Mouse (Mus musculus) ES-E14 (cell line): Measurements from ENCODE around the gene Zfp523. TPM values are rescaled to one million over a fixed set of nuclear protein-coding genes. Genes with fewer than 3 reads are reported as not detected.

Source experiments
- DNase-seq: peaks from one replicate; pipeline ENCODE4 v3.0.0-alpha.2; 2013; ENCODE audit warnings: low read depth, low spot score
- H3K27ac ChIP-seq: 2 replicates; pipeline ENCODE4 v1.5.1; 2012; ENCODE audit warnings: low read depth, mild to moderate bottlenecking, low read length, moderate library complexity, mixed read lengths; ENCODE audit not compliant: poor library complexity, insufficient read depth, severe bottlenecking
- H3K36me3 ChIP-seq: 2 replicates; pipeline ENCODE4 v1.6.1; 2012; ENCODE audit warnings: mild to moderate bottlenecking, low read length, moderate library complexity, mixed read lengths; ENCODE audit not compliant: control insufficient read depth, poor library complexity, insufficient read depth, severe bottlenecking
- H3K4me1 ChIP-seq, 2 experiments: fragments of 150-350 bp in 1 of 2; sonication (generic) in 1 of 2; 2 replicates each; pipeline ENCODE4 v1.6.1; 2012; ENCODE audit warnings: low read length in 2 of 2, mild to moderate bottlenecking in 1 of 2, mixed read lengths in 1 of 2; ENCODE audit not compliant: control insufficient read depth in 2 of 2, insufficient read depth in 2 of 2, poor library complexity in 1 of 2
- H3K4me3 ChIP-seq, 2 experiments: fragments of 150-350 bp in 1 of 2; sonication (generic) in 1 of 2; 2 replicates each; pipeline ENCODE4 v1.5.1; 2012; ENCODE audit warnings: low read length in 2 of 2, low read depth in 1 of 2, mild to moderate bottlenecking in 1 of 2, mixed read lengths in 1 of 2; ENCODE audit not compliant: insufficient read depth in 1 of 2, poor library complexity in 1 of 2, severe bottlenecking in 1 of 2
- H3K9ac ChIP-seq: 2 replicates; pipeline ENCODE4 v1.6.1; 2012; ENCODE audit warnings: low read depth, mild to moderate bottlenecking, low read length, mixed read lengths; ENCODE audit not compliant: poor library complexity, insufficient read depth, severe bottlenecking
- H3K9me3 ChIP-seq: fragments of 150-350 bp; sonication (generic); 2 replicates; pipeline ENCODE4 v1.6.1; 2012; ENCODE audit warnings: low read depth, mild to moderate bottlenecking, low read length; ENCODE audit not compliant: control insufficient read depth, insufficient read depth
- CHD2 ChIP-seq: IDR thresholded peaks from 2 replicates; pipeline ENCODE4 v1.6.1; 2014; ENCODE audit warnings: mild to moderate bottlenecking, low read depth, low read length, inconsistent platforms
- HCFC1 ChIP-seq: IDR thresholded peaks from 2 replicates; pipeline ENCODE4 v1.6.1; 2012; ENCODE audit warnings: low read length, inconsistent platforms, borderline replicate concordance; ENCODE audit not compliant: insufficient read depth
- MAFK ChIP-seq: IDR thresholded peaks from 2 replicates; pipeline ENCODE4 v1.6.1; 2014; ENCODE audit warnings: mild to moderate bottlenecking, low read depth, low read length, inconsistent platforms; ENCODE audit not compliant: insufficient read depth
- ZC3H11A ChIP-seq: IDR thresholded peaks from 2 replicates; pipeline ENCODE4 v1.6.1; 2012; ENCODE audit warnings: low read depth, mild to moderate bottlenecking, inconsistent platforms, low read length, borderline replicate concordance
- ZNF384 ChIP-seq: IDR thresholded peaks from 2 replicates; pipeline ENCODE4 v1.6.1; 2012; ENCODE audit warnings: low read depth, low read length, inconsistent platforms
- in situ Hi-C, 2 experiments: fragments of 600-800 bp; cut with MboI; formaldehyde crosslinking; loops; one replicate each; pipeline ENCODE4 v1.15.1; 2025; ENCODE audit warnings: low sequenced_read_pairs in 2 of 2, inconsistent platforms in 1 of 2; ENCODE audit not compliant: unreplicated experiment in 2 of 2
- total RNA-seq: library from RNA; depleted of rRNA; stranded (reverse); fragments of 300-350 nt; gene quantifications from 2 replicates; pipeline ENCODE4 v1.2.3, GENCODE M21; 2012

The Zfp523 gene
- total RNA-seq, 1 experiment, result 11.4 TPM

- Histone ChIP-seq H3K36me3 (peaks cover 3% of the 10 kb centered on the region; the same call in 1 of the 2 replicates), H3K4me1 (peaks cover 6 to 38% of the 10 kb centered on the region in 2 experiments; a peak in 3 of 4 replicates), H3K9me3 (no peaks in the 10 kb centered on the region), H3K27ac (no peak overlapping the region), H3K4me3 (no peak overlapping the region), H3K9ac (no peak overlapping the region)
- in situ Hi-C loops, result no loop called here
- TF ChIP-seq ZC3H11A, result no peak
- TF ChIP-seq CHD2, result no peak
- TF ChIP-seq ZNF384, result no peak
- no peak for TF ChIP-seq MAFK
- TF ChIP-seq HCFC1, result no peak
- no peak for DNase-seq
These were observed 23.8 kb upstream of the Zfp523 start for GRCm38 (mm10) chr17:28153095-28153494.

- H3K9me3 ChIP-seq, result no peaks in the 10 kb centered on the region
- in situ Hi-C loops, result no loop called here
- TF ChIP-seq CHD2 (no peak), HCFC1 (no peak), MAFK (no peak), ZNF384 (no peak), ZC3H11A (no peak)
- H3K4me3 ChIP-seq, result peak overlapping the region in 1 of 2 experiments; percentile 5; a peak in 1 of 4 replicates
- H3K9ac ChIP-seq, result 0 out of 2 replicates have a peak overlapping the region, but pooled peaks have one; percentile 4
- peaks cover 6 to 27% of the 10 kb centered on the region in 2 experiments; a peak in 3 of 4 replicates for H3K4me1 ChIP-seq
- DNase-seq, result no peak
- peaks cover 3% of the 10 kb centered on the region; the same call in 1 of the 2 replicates for H3K36me3 ChIP-seq
- no peak overlapping the region for H3K27ac ChIP-seq
These were observed 22.0 kb upstream of the Zfp523 start for GRCm38 (mm10) chr17:28154970-28155369.

- H3K27ac ChIP-seq, result no peak overlapping the region
These were observed 16.6 kb upstream of the Zfp523 start for GRCm38 (mm10) chr17:28160361-28160760.

GRCm38 (mm10) chr17:28161310-28161881 is 15.5 kb upstream of the Zfp523 start:
- DNase-seq, result no peak
- TF ChIP-seq MAFK (peak; percentile 93), ZC3H11A (no peak), ZNF384 (no peak), HCFC1 (no peak)
- H3K9me3 ChIP-seq, result no peaks in the 10 kb centered on the region
- peaks cover 10% of the 10 kb centered on the region; the same call in 1 of the 2 replicates for H3K36me3 ChIP-seq
- H3K27ac ChIP-seq, result no peak overlapping the region
- peaks cover 0 to 8% of the 10 kb centered on the region in 2 experiments; a peak in 1 of 4 replicates for H3K4me1 ChIP-seq
- no peak overlapping the region for H3K4me3 ChIP-seq
- no peak overlapping the region for H3K9ac ChIP-seq
- in situ Hi-C loops, result loop anchor here (5.0 to 10.0 kb wide), 2 partner anchors 57 to 69 kb away; no protein-coding TSS in a partner anchor

More at GRCm38 (mm10) chr17:28160361-28160760, 16.6 kb upstream of the Zfp523 start:
- Histone ChIP-seq H3K9me3 (no peaks in the 10 kb centered on the region), H3K4me3 (no peak overlapping the region), H3K4me1 (peaks cover 0 to 13% of the 10 kb centered on the region in 2 experiments; a peak in 1 of 4 replicates), H3K9ac (no peak overlapping the region), H3K36me3 (peaks cover 9% of the 10 kb centered on the region; the same call in 1 of the 2 replicates)
- no peak for TF ChIP-seq ZC3H11A
- TF ChIP-seq ZNF384, result no peak
- TF ChIP-seq MAFK, result no peak
- no peak for TF ChIP-seq HCFC1
- TF ChIP-seq CHD2, result no peak
- DNase-seq, result no peak
- in situ Hi-C loops, result loop anchor here (5.0 to 10.0 kb wide), 2 partner anchors 56 to 68 kb away; no protein-coding TSS in a partner anchor
